Mouse (Mus musculus): ENCODE measurements around the gene Zfp239.

The Zfp239 gene

GRCm38 (mm10) chr6:117879408-117880115, 17.7 kb downstream of the Zfp239 start:
- peak; percentile 99 for DNase-seq (ENCODE audit: low spot score)

GRCm38 (mm10) chr6:117880394-117880838, 18.5 kb downstream of the Zfp239 start:
- DNase-seq (ENCODE audit: low spot score), result no peak

- no peak for DNase-seq (ENCODE audit: low spot score)
Observed at GRCm38 (mm10) chr6:117881229-117881628, 19.3 kb downstream of the Zfp239 start.

GRCm38 (mm10) chr6:117881997-117882396, 20.1 kb downstream of the Zfp239 start:
- DNase-seq (ENCODE audit: low spot score), result no peak

GRCm38 (mm10) chr6:117885943-117886342, 24.0 kb downstream of the Zfp239 start:
- no peak for DNase-seq (ENCODE audit: low spot score)

GRCm38 (mm10) chr6:117888032-117888431, 26.1 kb downstream of the Zfp239 start:
- no peak for DNase-seq (ENCODE audit: low spot score)

- no peak for DNase-seq (ENCODE audit: low spot score)
Observed at GRCm38 (mm10) chr6:117888642-117889096, 26.8 kb downstream of the Zfp239 start.

GRCm38 (mm10) chr6:117890257-117890656, 28.4 kb downstream of the Zfp239 start:
- DNase-seq (ENCODE audit: low spot score), result no peak

GRCm38 (mm10) chr6:117891369-117892160, 29.7 kb downstream of the Zfp239 start:
- DNase-seq (ENCODE audit: low spot score), result no peak

GRCm38 (mm10) chr6:117892386-117892785, 30.5 kb downstream of the Zfp239 start:
- no peak for DNase-seq (ENCODE audit: low spot score)

- DNase-seq (ENCODE audit: low spot score), result no peak
Observed at GRCm38 (mm10) chr6:117893435-117893834, 31.5 kb downstream of the Zfp239 start.

GRCm38 (mm10) chr6:117897800-117898199, 35.9 kb downstream of the Zfp239 start:
- no peak for DNase-seq (ENCODE audit: low spot score)

- DNase-seq (ENCODE audit: low spot score), result peak; percentile 59
Observed at GRCm38 (mm10) chr6:117900126-117901080, 38.5 kb downstream of the Zfp239 start, which contains the start of gene Hnrnpf. Gene Hnrnpf (plus strand): TSS chr6:117900324.

GRCm38 (mm10) chr6:117901510-117902402, 39.9 kb downstream of the Zfp239 start:
- no peak for DNase-seq (ENCODE audit: low spot score)

GRCm38 (mm10) chr6:117902556-117902955, 40.7 kb downstream of the Zfp239 start:
- DNase-seq (ENCODE audit: low spot score), result no peak

- DNase-seq (ENCODE audit: low spot score), result no peak
Observed at GRCm38 (mm10) chr6:117903836-117904235, 41.9 kb downstream of the Zfp239 start.

- no peak for DNase-seq (ENCODE audit: low spot score)
Observed at GRCm38 (mm10) chr6:117905260-117905930, 43.5 kb downstream of the Zfp239 start.

- no peak for DNase-seq (ENCODE audit: low spot score)
Observed at GRCm38 (mm10) chr6:117906015-117906531, 44.2 kb downstream of the Zfp239 start.

GRCm38 (mm10) chr6:117906590-117907271, 44.8 kb downstream of the Zfp239 start:
- DNase-seq (ENCODE audit: low spot score), result peak; percentile 97
